Mouse (Mus musculus): Measurements from ENCODE around the gene Rfc4. TPM values are rescaled to one million over a fixed set of nuclear protein-coding genes. Genes with fewer than 3 reads are reported as not detected.
"Not testable (repeated sequence)": the region's sequence is repeated elsewhere in the genome, so short reads cannot be mapped to it uniquely, and the experiment has no call there.

The Rfc4 gene
- polyA plus RNA-seq, 1 experiment: 0.98 TPM

DNA sequence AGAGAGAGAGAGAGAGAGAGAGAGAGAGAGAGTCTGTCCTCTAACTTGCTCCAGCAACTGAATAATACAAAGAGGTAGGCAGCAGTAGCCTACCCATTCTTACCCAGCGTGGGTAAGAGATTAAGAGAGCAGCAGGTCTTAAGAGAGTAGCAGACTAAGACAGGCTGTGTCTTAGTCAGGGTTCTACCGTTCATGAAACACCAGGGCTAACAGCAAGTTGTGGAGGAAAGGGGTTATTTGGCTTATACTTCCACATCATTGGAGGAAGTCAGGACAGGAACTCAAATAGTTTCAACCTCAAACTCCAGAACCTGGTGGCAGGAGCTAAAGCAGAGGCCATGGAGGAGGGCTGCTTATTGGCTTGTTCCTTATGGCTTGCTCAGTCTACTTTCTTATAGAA, 23.7 kb downstream of the Rfc4 start:
- Histone ChIP-seq H3K4me3 (ENCODE audit: low read depth, low read length) (no peak overlapping the region), H3K27ac (ENCODE audit: insufficient read depth, low read depth, low read length) (no peak overlapping the region), H3K27me3 (ENCODE audit: control insufficient read depth, insufficient read depth, low read length) (no peaks in the 10 kb centered on the region), H3K36me3 (ENCODE audit: control insufficient read depth, insufficient read depth, low read length) (peaks cover 2% of the 10 kb centered on the region), H3K4me1 (ENCODE audit: control insufficient read depth, insufficient read depth, insufficient read length, low read length) (no peaks in the 10 kb centered on the region)
- TF ChIP-seq CTCF (IDR thresholded peaks at IDR 0.05; ENCODE audit: extremely low read depth, insufficient read length, insufficient replicate concordance, low read depth, low read length): no peak
- no peak for TF ChIP-seq POLR2A (IDR thresholded peaks at IDR 0.05; ENCODE audit: low read depth, low read length)
- 77% methylated on average over 2 of the region's 2 CpGs for WGBS

DNA sequence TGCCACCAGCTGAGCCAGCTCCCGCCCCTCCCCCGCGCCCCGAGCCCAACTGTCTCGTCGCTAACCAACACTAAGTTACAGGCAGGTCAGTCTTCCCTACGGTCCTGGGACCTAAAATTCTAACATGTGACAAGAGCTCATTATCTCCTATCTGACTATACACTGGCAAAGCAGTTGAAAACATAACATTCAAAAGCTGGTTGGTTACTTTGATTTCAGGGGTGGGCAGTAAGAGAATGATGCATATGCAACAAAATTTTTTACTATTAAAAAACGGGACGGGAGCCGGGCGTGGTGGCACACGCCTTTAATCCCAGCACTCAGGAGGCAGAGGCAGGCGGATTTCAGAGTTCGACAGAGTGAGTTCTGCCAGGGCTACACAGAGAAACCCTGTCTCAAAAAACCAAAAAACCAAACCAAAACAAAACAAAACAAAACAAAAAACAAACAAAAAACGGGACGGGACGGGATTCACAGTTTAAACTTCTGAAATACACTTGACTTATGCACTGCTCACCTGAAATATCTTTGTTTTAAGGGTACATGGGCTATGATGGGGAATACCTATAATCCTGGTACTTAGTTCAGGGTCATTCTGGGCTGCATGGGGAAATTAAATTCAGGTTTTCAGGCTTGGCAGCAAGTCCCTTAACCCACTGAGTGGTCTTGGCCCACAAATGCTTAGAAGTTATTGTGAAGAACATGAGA, 24.3 kb downstream of the Rfc4 start:
- H3K4me1 ChIP-seq (ENCODE audit: control insufficient read depth, insufficient read depth, insufficient read length, low read length): no peaks in the 10 kb centered on the region
- WGBS: 24% methylated on average over 17 of the region's 17 CpGs
- peak overlapping the region; percentile 58 for H3K4me3 ChIP-seq (ENCODE audit: low read depth, low read length)
- H3K36me3 ChIP-seq (ENCODE audit: control insufficient read depth, insufficient read depth, low read length): no peaks in the 10 kb centered on the region
- H3K27me3 ChIP-seq (ENCODE audit: control insufficient read depth, insufficient read depth, low read length): no peaks in the 10 kb centered on the region
- TF ChIP-seq CTCF (IDR thresholded peaks at IDR 0.05; ENCODE audit: extremely low read depth, insufficient read length, insufficient replicate concordance, low read depth, low read length): no peak
- no peak for TF ChIP-seq POLR2A (IDR thresholded peaks at IDR 0.05; ENCODE audit: low read depth, low read length)
- H3K27ac ChIP-seq (ENCODE audit: insufficient read depth, low read depth, low read length): no peak overlapping the region

GRCm38 (mm10) chr16:23102340-23103037, 25.0 kb downstream of the Rfc4 start:
- peak overlapping the region; percentile 56 for H3K27ac ChIP-seq (ENCODE audit: insufficient read depth, low read depth, low read length)
- whole genome bisulfite sequencing: 6% methylated on average over 15 of the region's 15 CpGs

GRCm38 (mm10) chr16:23100613-23101012, 26.9 kb downstream of the Rfc4 start:
- 48% methylated on average over 10 of the region's 10 CpGs for WGBS
- Histone ChIP-seq H3K27me3 (ENCODE audit: control insufficient read depth, insufficient read depth, low read length) (no peaks in the 10 kb centered on the region), H3K4me1 (ENCODE audit: control insufficient read depth, insufficient read depth, insufficient read length, low read length) (no peaks in the 10 kb centered on the region), H3K36me3 (ENCODE audit: control insufficient read depth, insufficient read depth, low read length) (no peaks in the 10 kb centered on the region), H3K4me3 (ENCODE audit: low read depth, low read length) (no peak overlapping the region), H3K27ac (ENCODE audit: insufficient read depth, low read depth, low read length) (no peak overlapping the region)
- no peak for TF ChIP-seq CTCF (IDR thresholded peaks at IDR 0.05; ENCODE audit: extremely low read depth, insufficient read length, insufficient replicate concordance, low read depth, low read length)
- TF ChIP-seq POLR2A (IDR thresholded peaks at IDR 0.05; ENCODE audit: low read depth, low read length): no peak

More at GRCm38 (mm10) chr16:23102340-23103037, 25.0 kb downstream of the Rfc4 start:
- Histone ChIP-seq H3K4me3 (ENCODE audit: low read depth, low read length) (peak overlapping the region; percentile 58), H3K36me3 (ENCODE audit: control insufficient read depth, insufficient read depth, low read length) (no peaks in the 10 kb centered on the region), H3K4me1 (ENCODE audit: control insufficient read depth, insufficient read depth, insufficient read length, low read length) (no peaks in the 10 kb centered on the region), H3K27me3 (ENCODE audit: control insufficient read depth, insufficient read depth, low read length) (no peaks in the 10 kb centered on the region)
- TF ChIP-seq CTCF (IDR thresholded peaks at IDR 0.05; ENCODE audit: extremely low read depth, insufficient read length, insufficient replicate concordance, low read depth, low read length) (no peak), POLR2A (IDR thresholded peaks at IDR 0.05; ENCODE audit: low read depth, low read length) (no peak)

GRCm38 (mm10) chr16:23100099-23100575, 27.4 kb downstream of the Rfc4 start:
- Histone ChIP-seq H3K4me3 (ENCODE audit: low read depth, low read length) (peak overlapping the region; percentile 15; the same call in 1 of the 2 replicates), H3K27ac (ENCODE audit: insufficient read depth, low read depth, low read length) (no peak overlapping the region), H3K4me1 (ENCODE audit: control insufficient read depth, insufficient read depth, insufficient read length, low read length) (no peaks in the 10 kb centered on the region), H3K36me3 (ENCODE audit: control insufficient read depth, insufficient read depth, low read length) (no peaks in the 10 kb centered on the region), H3K27me3 (ENCODE audit: control insufficient read depth, insufficient read depth, low read length) (no peaks in the 10 kb centered on the region)
- WGBS: 28% methylated on average over 9 of the region's 9 CpGs
- TF ChIP-seq CTCF (IDR thresholded peaks at IDR 0.05; ENCODE audit: extremely low read depth, insufficient read length, insufficient replicate concordance, low read depth, low read length) (no peak), POLR2A (IDR thresholded peaks at IDR 0.05; ENCODE audit: low read depth, low read length) (no peak)

DNA sequence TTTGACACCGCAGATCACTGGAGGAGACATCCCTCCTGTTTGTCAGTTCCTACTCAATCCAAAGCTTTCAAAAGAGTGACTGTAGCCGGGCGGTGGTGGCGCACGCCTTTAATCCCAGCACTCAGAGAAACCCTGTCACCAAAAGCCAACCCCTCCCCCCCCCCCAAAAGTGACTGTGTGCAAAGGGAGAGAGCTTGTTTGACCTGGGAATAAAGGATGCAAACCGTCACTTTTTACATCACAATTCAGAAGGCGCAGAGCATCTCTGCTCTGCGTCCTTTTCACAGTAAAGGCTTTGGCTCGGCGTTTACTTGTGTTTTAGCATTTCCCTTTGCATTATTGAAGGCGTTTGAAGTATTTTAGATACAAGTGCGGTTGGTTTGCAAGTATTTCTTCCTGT, 27.9 kb downstream of the Rfc4 start:
- no peak overlapping the region for H3K27ac ChIP-seq (ENCODE audit: insufficient read depth, low read depth, low read length)
- no peaks in the 10 kb centered on the region for H3K27me3 ChIP-seq (ENCODE audit: control insufficient read depth, insufficient read depth, low read length)
- no peaks in the 10 kb centered on the region for H3K36me3 ChIP-seq (ENCODE audit: control insufficient read depth, insufficient read depth, low read length)
- WGBS: 67% methylated on average over 12 of the region's 12 CpGs
- no peaks in the 10 kb centered on the region for H3K4me1 ChIP-seq (ENCODE audit: control insufficient read depth, insufficient read depth, insufficient read length, low read length)
- TF ChIP-seq POLR2A (IDR thresholded peaks at IDR 0.05; ENCODE audit: low read depth, low read length) (no peak), CTCF (IDR thresholded peaks at IDR 0.05; ENCODE audit: extremely low read depth, insufficient read length, insufficient replicate concordance, low read depth, low read length) (no peak)
- 0 out of 2 replicates have a peak overlapping the region, but pooled peaks have one; percentile 15 for H3K4me3 ChIP-seq (ENCODE audit: low read depth, low read length)

DNA sequence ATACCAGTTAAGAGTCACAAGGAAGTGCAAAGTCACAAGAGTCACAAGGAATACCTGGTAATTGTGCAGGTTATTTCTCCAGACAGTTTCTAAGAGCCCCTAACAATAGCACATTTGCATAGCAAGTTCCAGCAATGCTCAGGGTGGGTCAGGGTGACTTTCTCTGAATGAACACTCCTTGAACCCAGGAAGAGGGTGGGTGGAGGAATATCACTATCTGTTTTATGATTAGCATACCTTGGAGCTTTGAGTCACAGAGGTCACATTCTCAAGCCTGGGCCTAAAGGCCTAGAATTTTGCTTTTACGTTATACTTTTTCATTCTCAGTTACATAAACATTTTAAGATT, 29.5 kb downstream of the Rfc4 start:
- not testable (repeated sequence) for H3K4me3 ChIP-seq (ENCODE audit: low read depth, low read length); H3K27ac ChIP-seq (ENCODE audit: insufficient read depth, low read depth, low read length); H3K27me3 ChIP-seq (ENCODE audit: control insufficient read depth, insufficient read depth, low read length); H3K36me3 ChIP-seq (ENCODE audit: control insufficient read depth, insufficient read depth, low read length); H3K4me1 ChIP-seq (ENCODE audit: control insufficient read depth, insufficient read depth, insufficient read length, low read length)
- 95% methylated on average over 1 of the region's 1 CpGs for WGBS

GRCm38 (mm10) chr16:23097290-23098104, 30.0 kb downstream of the Rfc4 start:
- H3K4me1 ChIP-seq (ENCODE audit: control insufficient read depth, insufficient read depth, insufficient read length, low read length); H3K4me3 ChIP-seq (ENCODE audit: low read depth, low read length); H3K27ac ChIP-seq (ENCODE audit: insufficient read depth, low read depth, low read length); H3K36me3 ChIP-seq (ENCODE audit: control insufficient read depth, insufficient read depth, low read length); H3K27me3 ChIP-seq (ENCODE audit: control insufficient read depth, insufficient read depth, low read length): not testable (repeated sequence)
- WGBS: 88% methylated on average over 8 of the region's 8 CpGs

DNA sequence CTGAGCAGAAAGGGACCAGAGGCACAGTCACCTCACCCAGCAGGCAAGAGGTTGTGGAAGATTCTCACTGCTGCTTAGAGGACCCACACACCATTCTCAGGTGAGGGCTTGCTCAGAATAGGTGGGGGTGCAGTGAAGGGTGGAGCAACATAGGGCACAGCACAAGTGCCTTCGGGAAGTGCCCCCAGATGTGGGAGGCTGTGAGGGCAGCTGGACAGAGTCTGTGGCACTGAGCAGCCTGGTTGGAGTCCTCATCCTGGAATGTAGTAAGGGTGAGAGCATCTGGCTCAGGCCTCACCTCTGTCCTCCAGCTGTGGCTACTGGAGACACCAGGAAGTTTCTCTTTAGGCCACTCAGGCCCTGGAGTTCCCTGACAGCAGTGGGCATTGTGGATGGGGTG, 30.7 kb downstream of the Rfc4 start:
- H3K4me1 ChIP-seq (ENCODE audit: control insufficient read depth, insufficient read depth, insufficient read length, low read length); H3K27ac ChIP-seq (ENCODE audit: insufficient read depth, low read depth, low read length); H3K27me3 ChIP-seq (ENCODE audit: control insufficient read depth, insufficient read depth, low read length); H3K4me3 ChIP-seq (ENCODE audit: low read depth, low read length); H3K36me3 ChIP-seq (ENCODE audit: control insufficient read depth, insufficient read depth, low read length): not testable (repeated sequence)
- 71% methylated on average over 1 of the region's 1 CpGs for WGBS

DNA sequence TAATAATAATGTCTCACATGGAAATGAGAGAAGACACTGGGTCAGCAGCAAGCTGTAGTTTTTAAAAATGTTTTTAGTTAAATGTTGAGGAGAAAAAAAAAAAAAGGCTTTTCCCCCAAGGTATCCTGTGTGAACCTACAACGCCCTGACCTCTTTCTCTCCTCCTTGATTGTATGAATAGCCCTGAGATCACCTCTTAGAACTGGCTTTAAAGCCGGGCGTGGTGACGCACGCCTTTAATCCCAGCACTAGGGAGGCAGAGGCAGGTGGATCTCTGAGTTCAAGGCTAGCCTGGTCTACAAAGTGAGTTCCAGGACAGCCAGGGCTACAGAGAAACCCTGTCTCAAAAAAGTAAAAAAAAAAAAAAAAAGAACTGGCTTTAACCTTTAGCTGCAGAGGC, 32.0 kb downstream of the Rfc4 start:
- H3K27ac ChIP-seq (ENCODE audit: insufficient read depth, low read depth, low read length); H3K4me3 ChIP-seq (ENCODE audit: low read depth, low read length); H3K4me1 ChIP-seq (ENCODE audit: control insufficient read depth, insufficient read depth, insufficient read length, low read length); H3K27me3 ChIP-seq (ENCODE audit: control insufficient read depth, insufficient read depth, low read length); H3K36me3 ChIP-seq (ENCODE audit: control insufficient read depth, insufficient read depth, low read length): not testable (repeated sequence)
- 83% methylated on average over 5 of the region's 5 CpGs for WGBS

All from small intestine, adult 2 months (tissue).